Mouse (Mus musculus) embryonic facial prominence, embryonic 11.5 days (tissue): Measurements from ENCODE around the gene Tmie. TPM values are rescaled to one million over a fixed set of nuclear protein-coding genes. Genes with fewer than 3 reads are reported as not detected.

Experiments
- ATAC-seq: fragments of 200-750 bp; cut with Nextera tagmentation; replicated peaks from 2 replicates; pipeline ENCODE4 v1.8.0; 2017; ENCODE audit warnings: low read depth; ENCODE audit not compliant: insufficient number of reproducible peaks, low FRiP score, low TSS enrichment
- DNase-seq: peaks from one replicate; pipeline ENCODE4 v3.0.0-alpha.2; 2015; ENCODE audit warnings: low spot score
- H3K27ac ChIP-seq: fragments of 300-500 bp; sonication (generic); replicated peaks from 2 replicates; pipeline ENCODE4 v1.5.1; 2014; ENCODE audit warnings: mild to moderate bottlenecking, low read depth, low read length, control low read depth
- H3K27me3 ChIP-seq: fragments of 300-500 bp; sonication (generic); 2 replicates; pipeline ENCODE4 v1.6.1; 2014; ENCODE audit warnings: mild to moderate bottlenecking, low read length, moderate library complexity, mixed read lengths; ENCODE audit not compliant: control insufficient read depth, insufficient read depth
- H3K36me3 ChIP-seq: fragments of 300-500 bp; sonication (generic); replicated peaks from 2 replicates; pipeline ENCODE4 v1.6.1; 2014; ENCODE audit warnings: low read depth, mild to moderate bottlenecking, low read length, moderate library complexity, mixed read lengths; ENCODE audit not compliant: control insufficient read depth, insufficient read depth
- H3K4me1 ChIP-seq: fragments of 300-500 bp; sonication (generic); 2 replicates; pipeline ENCODE4 v1.6.1; 2014; ENCODE audit warnings: low read length, mixed read lengths; ENCODE audit not compliant: control insufficient read depth, insufficient read depth
- H3K4me2 ChIP-seq: fragments of 300-500 bp; sonication (generic); 2 replicates; pipeline ENCODE4 v1.6.1; 2014; ENCODE audit warnings: low read depth, mild to moderate bottlenecking, control low read depth, low read length, moderate library complexity
- H3K4me3 ChIP-seq: fragments of 300-500 bp; sonication (generic); 2 replicates; pipeline ENCODE4 v1.5.1; 2014; ENCODE audit warnings: low read depth, low read length, control low read depth
- H3K9ac ChIP-seq: fragments of 300-500 bp; sonication (generic); replicated peaks from 2 replicates; pipeline ENCODE4 v1.6.1; 2014; ENCODE audit warnings: mild to moderate bottlenecking, control low read depth, low read length
- H3K9me3 ChIP-seq: fragments of 300-500 bp; sonication (generic); replicated peaks from 2 replicates; pipeline ENCODE4 v1.6.1; 2016; ENCODE audit warnings: mild to moderate bottlenecking, low read length, inconsistent platforms, mixed read lengths; ENCODE audit not compliant: control insufficient read depth
- WGBS: fragments of 180-500 bp; shearing (Covaris S2); extraction: QIAGEN DNeasy Blood & Tissue Kit; methylation state at CpG from one replicate; pipeline ENCODE4 v1.1.7; 2014; 5-methylcytosine and 5-hydroxymethylcytosine counted together
- polyA plus RNA-seq: library from polyadenylated mRNA; unstranded; fragments of >200 nt; fragmentation: Nextera tagmentation; extraction: Ambion mirVana; gene quantifications from 2 replicates; pipeline ENCODE4 v1.2.1, GENCODE M21; 2014

Gene Tmie
- polyA plus RNA-seq, 1 experiment from 2014 or later, result 0.13 TPM

GRCm38 (mm10) chr9:110907838-110908630 lies 28.1 kb upstream of the Tmie start:
- ATAC-seq (no peak), DNase-seq (no peak)
- no peak overlapping the region for H3K27ac ChIP-seq
- no peak overlapping the region for H3K9ac ChIP-seq
- H3K9me3 ChIP-seq, result no peaks in the 10 kb centered on the region
- H3K36me3 ChIP-seq, result no peaks in the 10 kb centered on the region
- H3K4me3 ChIP-seq, result no peak overlapping the region
- H3K4me2 ChIP-seq, result no peak overlapping the region
- H3K4me1 ChIP-seq, result no peaks in the 10 kb centered on the region
- WGBS, result 78% methylated on average over 4 of the region's 4 CpGs
- H3K27me3 ChIP-seq, result no peaks in the 10 kb centered on the region

GRCm38 (mm10) chr9:110907201-110907837 lies 27.4 kb upstream of the Tmie start:
- Histone ChIP-seq H3K27me3 (no peaks in the 10 kb centered on the region), H3K27ac (no peak overlapping the region), H3K4me2 (no peak overlapping the region), H3K36me3 (no peaks in the 10 kb centered on the region), H3K4me3 (no peak overlapping the region), H3K9ac (no peak overlapping the region), H3K4me1 (no peaks in the 10 kb centered on the region), H3K9me3 (no peaks in the 10 kb centered on the region)
- DNase-seq, result no peak
- no peak for ATAC-seq
- 91% methylated on average over 11 of the region's 11 CpGs for WGBS

- Histone ChIP-seq H3K4me2 (no peak overlapping the region), H3K9ac (no peak overlapping the region), H3K27me3 (no peaks in the 10 kb centered on the region), H3K4me1 (no peaks in the 10 kb centered on the region), H3K36me3 (no peaks in the 10 kb centered on the region), H3K4me3 (no peak overlapping the region), H3K27ac (no peak overlapping the region), H3K9me3 (no peaks in the 10 kb centered on the region)
- 88% methylated on average over 4 of the region's 4 CpGs for WGBS
- DNase-seq (no peak), ATAC-seq (no peak)
These were observed 22.4 kb upstream of the Tmie start for GRCm38 (mm10) chr9:110902271-110902670.

- no peaks in the 10 kb centered on the region for H3K4me1 ChIP-seq
- no peak overlapping the region for H3K4me3 ChIP-seq
- H3K27ac ChIP-seq, result no peak overlapping the region
- DNase-seq (no peak), ATAC-seq (no peak)
- H3K9ac ChIP-seq, result no peak overlapping the region
- H3K9me3 ChIP-seq, result no peaks in the 10 kb centered on the region
- no peaks in the 10 kb centered on the region for H3K27me3 ChIP-seq
- H3K4me2 ChIP-seq, result no peak overlapping the region
- H3K36me3 ChIP-seq, result no peaks in the 10 kb centered on the region
- WGBS, result 88% methylated on average over 6 of the region's 6 CpGs
These were observed 21.3 kb upstream of the Tmie start for GRCm38 (mm10) chr9:110901204-110901603.

- ATAC-seq (no peak), DNase-seq (no peak)
- Histone ChIP-seq H3K4me2 (no peak overlapping the region), H3K4me3 (no peak overlapping the region), H3K27ac (no peak overlapping the region), H3K9me3 (no peaks in the 10 kb centered on the region), H3K9ac (no peak overlapping the region), H3K27me3 (no peaks in the 10 kb centered on the region), H3K36me3 (no peaks in the 10 kb centered on the region), H3K4me1 (no peaks in the 10 kb centered on the region)
- WGBS, result 69% methylated on average over 10 of the region's 10 CpGs
These were observed 19.6 kb upstream of the Tmie start for GRCm38 (mm10) chr9:110899451-110900008.

- ATAC-seq (peak; percentile 60), DNase-seq (peak; percentile 64)
- WGBS, result 6% methylated on average over 6 of the region's 6 CpGs
- H3K9me3 ChIP-seq, result no peaks in the 10 kb centered on the region
- H3K4me1 ChIP-seq, result no peaks in the 10 kb centered on the region
- H3K9ac ChIP-seq, result no peak overlapping the region
- no peak overlapping the region for H3K4me3 ChIP-seq
- H3K36me3 ChIP-seq, result no peaks in the 10 kb centered on the region
- peak overlapping the region; percentile 5 for H3K4me2 ChIP-seq
- no peak overlapping the region for H3K27ac ChIP-seq
- H3K27me3 ChIP-seq, result no peaks in the 10 kb centered on the region; the same call in 1 of the 2 replicates
These were observed 16.7 kb upstream of the Tmie start for GRCm38 (mm10) chr9:110896595-110896994.

GRCm38 (mm10) chr9:110895994-110896393 lies 16.1 kb upstream of the Tmie start:
- no peak for DNase-seq
- no peaks in the 10 kb centered on the region for H3K4me1 ChIP-seq
- 16% methylated on average over 7 of the region's 7 CpGs for WGBS
- no peak overlapping the region for H3K4me3 ChIP-seq
- no peaks in the 10 kb centered on the region for H3K36me3 ChIP-seq
- H3K4me2 ChIP-seq, result peak overlapping the region; percentile 5
- H3K27me3 ChIP-seq, result no peaks in the 10 kb centered on the region; the same call in 1 of the 2 replicates
- no peak overlapping the region for H3K27ac ChIP-seq
- no peak overlapping the region for H3K9ac ChIP-seq
- no peaks in the 10 kb centered on the region for H3K9me3 ChIP-seq
- peak; percentile 31 for ATAC-seq

GRCm38 (mm10) chr9:110895507-110895906 lies 15.6 kb upstream of the Tmie start:
- Histone ChIP-seq H3K36me3 (no peaks in the 10 kb centered on the region), H3K27me3 (no peaks in the 10 kb centered on the region; the same call in 1 of the 2 replicates), H3K9me3 (no peaks in the 10 kb centered on the region), H3K4me1 (no peaks in the 10 kb centered on the region), H3K27ac (no peak overlapping the region), H3K4me2 (no peak overlapping the region), H3K9ac (no peak overlapping the region), H3K4me3 (no peak overlapping the region)
- 51% methylated on average over 5 of the region's 5 CpGs for WGBS
- no peak for DNase-seq
- ATAC-seq, result peak; percentile 12; the same call in 1 of the 2 replicates
